Mouse (Mus musculus): ENCODE data around the gene Gpr146.

The Gpr146 gene

GRCm38 (mm10) chr5:139358653-139359052, 18.8 kb upstream of the Gpr146 start:
- DNase-seq (ENCODE audit: low spot score): no peak

GRCm38 (mm10) chr5:139359244-139359643, 18.3 kb upstream of the Gpr146 start:
- no peak for DNase-seq (ENCODE audit: low spot score)

- no peak for DNase-seq (ENCODE audit: low spot score)
Observed at GRCm38 (mm10) chr5:139363858-139364257, 13.6 kb upstream of the Gpr146 start.

GRCm38 (mm10) chr5:139364260-139364910, 13.1 kb upstream of the Gpr146 start:
- DNase-seq (ENCODE audit: low spot score): peak; percentile 92

- peak; percentile 61 for DNase-seq (ENCODE audit: low spot score)
Observed at GRCm38 (mm10) chr5:139364911-139365571, 12.5 kb upstream of the Gpr146 start.

GRCm38 (mm10) chr5:139365827-139366226, 11.7 kb upstream of the Gpr146 start:
- DNase-seq (ENCODE audit: low spot score): peak; percentile 56

GRCm38 (mm10) chr5:139366484-139366883, 11.0 kb upstream of the Gpr146 start:
- no peak for DNase-seq (ENCODE audit: low spot score)

- DNase-seq (ENCODE audit: low spot score): peak; percentile 49
Observed at GRCm38 (mm10) chr5:139367884-139368458, 9.5 kb upstream of the Gpr146 start.

- no peak for DNase-seq (ENCODE audit: low spot score)
Observed at GRCm38 (mm10) chr5:139368638-139369320, 8.7 kb upstream of the Gpr146 start.

- DNase-seq (ENCODE audit: low spot score): no peak
Observed at GRCm38 (mm10) chr5:139370336-139370735, 7.2 kb upstream of the Gpr146 start.

GRCm38 (mm10) chr5:139371118-139371517, 6.4 kb upstream of the Gpr146 start:
- no peak for DNase-seq (ENCODE audit: low spot score)

- peak; percentile 94 for DNase-seq (ENCODE audit: low spot score)
Observed at GRCm38 (mm10) chr5:139371631-139372401, 5.7 kb upstream of the Gpr146 start.

- no peak for DNase-seq (ENCODE audit: low spot score)
Observed at GRCm38 (mm10) chr5:139373126-139373525, 4.4 kb upstream of the Gpr146 start.

- DNase-seq (ENCODE audit: low spot score): no peak
Observed at GRCm38 (mm10) chr5:139373889-139374444, 3.5 kb upstream of the Gpr146 start.

- DNase-seq (ENCODE audit: low spot score): no peak
Observed at GRCm38 (mm10) chr5:139374841-139375240, 2.7 kb upstream of the Gpr146 start.

- DNase-seq (ENCODE audit: low spot score): no peak
Observed at GRCm38 (mm10) chr5:139378271-139378556, 717 bp downstream of the Gpr146 start.

- peak; percentile 96 for DNase-seq (ENCODE audit: low spot score)
Observed at GRCm38 (mm10) chr5:139378986-139379629, 1.6 kb downstream of the Gpr146 start.

- DNase-seq (ENCODE audit: low spot score): no peak
Observed at GRCm38 (mm10) chr5:139379771-139380384, 2.4 kb downstream of the Gpr146 start.

- peak; percentile 98 for DNase-seq (ENCODE audit: low spot score)
Observed at GRCm38 (mm10) chr5:139380385-139381248, 3.1 kb downstream of the Gpr146 start.

All from lung, postnatal 25 days (tissue).